33 mouse cellular contexts compared by ENCODE assay signal in the genomic region with DNA sequence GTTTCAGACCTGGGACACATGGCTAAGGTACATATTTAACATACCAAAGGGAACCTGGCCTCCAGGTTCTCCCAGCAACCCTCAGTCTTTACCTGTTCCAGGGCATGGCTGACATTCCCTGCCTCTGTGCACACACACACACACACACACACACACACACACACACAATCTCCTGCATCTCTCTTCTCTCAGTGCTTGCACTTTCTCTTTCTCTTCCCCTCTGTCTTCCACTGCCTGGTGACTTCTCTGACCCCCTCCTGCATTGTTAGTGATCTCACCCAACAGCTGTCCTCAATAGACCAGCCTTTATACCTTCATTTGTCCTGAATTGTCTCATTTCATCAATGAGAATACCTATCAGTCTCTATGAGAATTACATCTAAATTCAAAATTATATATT.
"Had no signal": no experiment of that assay in that cellular context is flagged by ENCODE, and none has a peak within 500 bp of the region (broad histone marks: within the 10 kb centered on the region; RNA-seq: fewer than 3 reads in every experiment).

No protein-coding gene starts in this region.

- ATAC-seq: hindbrain, embryonic 16.5 days; hindbrain, postnatal 0 days; inflammation-experienced regulatory T-cells, adult 6 months; intestine, embryonic 15.5 days; intestine, embryonic 16.5 days; intestine, postnatal 0 days had no signal

- DNase-seq: heart, postnatal 10 days; heart, postnatal 14 days; heart, postnatal 36 days; heart, postnatal 4 days; kidney, adult 11 months; kidney, adult 18-20 months; kidney, adult 2 months; kidney, adult 8-10 months; kidney, adult 9 months; kidney, postnatal 10 days; kidney, postnatal 14 days; kidney, postnatal 25 days; kidney, postnatal 36 days; layer of hippocampus, adult 9-11 months; layer of hippocampus, postnatal 36 days had no signal

- H3K9ac ChIP-seq: heart, embryonic 12.5 days; heart, embryonic 13.5 days; heart, embryonic 15.5 days; hindbrain, embryonic 12.5 days; hindbrain, embryonic 13.5 days; hindbrain, embryonic 14.5 days; hindbrain, embryonic 15.5 days; intestine, embryonic 15.5 days; kidney, embryonic 15.5 days had no signal

- H3K4me1 ChIP-seq: heart, embryonic 10.5 days; heart, embryonic 12.5 days; heart, embryonic 13.5 days; heart, embryonic 15.5 days; hindbrain, embryonic 10.5 days; hindbrain, embryonic 12.5 days; hindbrain, embryonic 13.5 days; hindbrain, embryonic 15.5 days; intestine, embryonic 15.5 days; kidney, embryonic 15.5 days had no signal

- H3K9me3 ChIP-seq: heart, embryonic 10.5 days; heart, embryonic 12.5 days; heart, embryonic 13.5 days; heart, embryonic 15.5 days; hindbrain, embryonic 10.5 days; hindbrain, embryonic 12.5 days; hindbrain, embryonic 13.5 days; hindbrain, embryonic 15.5 days; intestine, embryonic 15.5 days; kidney, embryonic 15.5 days had no signal

- H3K27ac ChIP-seq: heart, embryonic 10.5 days; heart, embryonic 13.5 days; heart, embryonic 15.5 days; hindbrain, embryonic 10.5 days; hindbrain, embryonic 12.5 days; hindbrain, embryonic 13.5 days; hindbrain, embryonic 14.5 days; hindbrain, embryonic 15.5 days; hindbrain, postnatal 0 days; intestine, embryonic 15.5 days; kidney, embryonic 15.5 days; kidney, postnatal 0 days; layer of hippocampus, adult 2 months had no signal

- H3K27me3 ChIP-seq: heart, embryonic 12.5 days; heart, embryonic 13.5 days; heart, embryonic 15.5 days; hindbrain, embryonic 12.5 days; hindbrain, embryonic 13.5 days; hindbrain, embryonic 15.5 days; intestine, embryonic 15.5 days; kidney, embryonic 15.5 days had no signal

- H3K36me3 ChIP-seq: heart, embryonic 10.5 days; heart, embryonic 12.5 days; heart, embryonic 13.5 days; heart, embryonic 15.5 days; hindbrain, embryonic 10.5 days; hindbrain, embryonic 12.5 days; hindbrain, embryonic 13.5 days; hindbrain, embryonic 15.5 days; intestine, embryonic 15.5 days; kidney, embryonic 15.5 days had no signal

- H3K4me3 ChIP-seq: heart, embryonic 10.5 days; heart, embryonic 12.5 days; heart, embryonic 13.5 days; heart, embryonic 15.5 days; hindbrain, embryonic 10.5 days; hindbrain, embryonic 12.5 days; hindbrain, embryonic 13.5 days; hindbrain, embryonic 15.5 days; intestine, embryonic 15.5 days; kidney, embryonic 15.5 days; layer of hippocampus, adult 2 months had no signal

- H3K4me2 ChIP-seq: heart, embryonic 12.5 days; heart, embryonic 13.5 days; heart, embryonic 15.5 days; hindbrain, embryonic 12.5 days; hindbrain, embryonic 13.5 days; hindbrain, embryonic 14.5 days; hindbrain, embryonic 15.5 days; intestine, embryonic 15.5 days; kidney, embryonic 15.5 days had no signal
